Mouse (Mus musculus): ENCODE measurements around the gene Podxl2.

- TF ChIP-seq MAFK (IDR thresholded peaks at IDR 0.05; ENCODE audit: insufficient read depth, low read depth, low read length): no peak
- no peak for TF ChIP-seq ZNF384 (IDR thresholded peaks at IDR 0.05; ENCODE audit: low read depth, low read length)
- TF ChIP-seq ZC3H11A (IDR thresholded peaks at IDR 0.05; ENCODE audit: borderline replicate concordance, low read depth, low read length): no peak
- TF ChIP-seq CHD2 (IDR thresholded peaks at IDR 0.05; ENCODE audit: low read depth, low read length): no peak
Measured at GRCm38 (mm10) chr6:88821901-88822300, 52.9 kb downstream of the Podxl2 start.

Data from ES-E14 (cell line).